Mouse (Mus musculus) stomach, embryonic 14.5 days (tissue): ENCODE results near the gene Efemp2. TPM values are rescaled to one million over a fixed set of nuclear protein-coding genes. Genes with fewer than 3 reads are reported as not detected.
"Not testable (repeated sequence)": the region's sequence is repeated elsewhere in the genome, so short reads cannot be mapped to it uniquely, and the experiment has no call there.

Experiments
- ATAC-seq: fragments of 200-750 bp; cut with Nextera tagmentation; 2 replicates; pipeline ENCODE4 v1.8.0; 2017; ENCODE audit warnings: low read depth, moderate TSS enrichment; ENCODE audit not compliant: insufficient number of reproducible peaks, insufficient read depth, low FRiP score
- H3K27ac ChIP-seq: fragments of 300-500 bp; sonication (generic); 2 replicates; pipeline ENCODE4 v1.5.1; 2014; ENCODE audit warnings: mild to moderate bottlenecking, low read length, moderate library complexity, mixed read lengths
- H3K27me3 ChIP-seq: fragments of 300-500 bp; sonication (generic); 2 replicates; pipeline ENCODE4 v1.6.1; 2014; ENCODE audit warnings: low read length, control low read depth, mixed read lengths; ENCODE audit not compliant: control insufficient read depth, insufficient read depth
- H3K36me3 ChIP-seq: fragments of 300-500 bp; sonication (generic); 2 replicates; pipeline ENCODE4 v1.6.1; 2014; ENCODE audit warnings: mild to moderate bottlenecking, control low read depth, low read length, moderate library complexity, mixed read lengths; ENCODE audit not compliant: control insufficient read depth, insufficient read depth
- H3K4me1 ChIP-seq: fragments of 300-500 bp; sonication (generic); 2 replicates; pipeline ENCODE4 v1.6.1; 2014; ENCODE audit warnings: low read length, control low read depth, mixed read lengths; ENCODE audit not compliant: control insufficient read depth, insufficient read depth
- H3K4me2 ChIP-seq: fragments of 300-500 bp; sonication (generic); replicated peaks from 2 replicates; pipeline ENCODE4 v1.6.1; 2014; ENCODE audit warnings: low read depth, low read length, control low read depth
- H3K4me3 ChIP-seq: fragments of 300-500 bp; sonication (generic); 2 replicates; pipeline ENCODE4 v1.5.1; 2014; ENCODE audit warnings: low read depth, low read length, control low read depth
- H3K9ac ChIP-seq: fragments of 300-500 bp; sonication (generic); replicated peaks from 2 replicates; pipeline ENCODE4 v1.6.1; 2014; ENCODE audit warnings: low read depth, mild to moderate bottlenecking, control low read depth, low read length, moderate library complexity, mixed read lengths
- H3K9me3 ChIP-seq: fragments of 300-500 bp; sonication (generic); 2 replicates; pipeline ENCODE4 v1.6.1; 2016; ENCODE audit warnings: low read depth, low read length, control low read depth; ENCODE audit not compliant: control insufficient read depth
- WGBS: fragments of 180-500 bp; shearing (Covaris S2); extraction: QIAGEN DNeasy Blood & Tissue Kit; methylation state at CpG from one replicate; pipeline ENCODE4 v1.1.7; 2014; 5-methylcytosine and 5-hydroxymethylcytosine counted together
- polyA plus RNA-seq: library from polyadenylated mRNA; unstranded; fragments of >200 nt; fragmentation: Nextera tagmentation; extraction: Ambion mirVana; gene quantifications from 2 replicates; pipeline ENCODE4 v1.2.1, GENCODE M21; 2014

The Efemp2 gene
- polyA plus RNA-seq, 1 experiment from 2014 or later = 179 TPM

DNA sequence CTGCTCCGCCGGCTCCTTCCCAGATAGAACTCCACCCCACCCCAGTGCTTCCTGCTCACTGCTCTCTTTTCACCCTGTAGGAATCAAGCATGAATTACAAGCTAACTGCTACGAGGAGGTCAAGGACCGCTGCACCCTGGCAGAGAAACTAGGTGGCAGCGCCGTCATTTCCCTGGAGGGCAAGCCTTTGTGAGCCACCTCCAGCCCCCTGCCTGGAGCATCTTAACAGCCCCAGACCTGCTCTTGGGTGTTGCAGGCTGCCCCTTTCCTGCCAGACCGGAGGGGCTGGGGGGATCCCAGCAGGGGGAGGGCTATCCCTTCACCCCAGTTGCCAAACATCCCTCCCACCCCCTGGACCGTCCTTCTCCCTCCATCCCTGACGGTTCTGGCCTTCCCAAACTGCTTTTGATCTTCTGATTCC, 19.6 kb downstream of the Efemp2 start:
- H3K9me3 ChIP-seq, H3K27ac ChIP-seq, H3K9ac ChIP-seq, H3K4me3 ChIP-seq, H3K4me2 ChIP-seq, ATAC-seq, H3K27me3 ChIP-seq: not testable (repeated sequence)
- 75% methylated on average over 9 of the region's 9 CpGs for WGBS
- Histone ChIP-seq H3K4me1 (0 out of 2 replicates have a peak, but pooled peaks cover 11% of the 10 kb centered on the region), H3K36me3 (peaks cover 41% of the 10 kb centered on the region)

DNA sequence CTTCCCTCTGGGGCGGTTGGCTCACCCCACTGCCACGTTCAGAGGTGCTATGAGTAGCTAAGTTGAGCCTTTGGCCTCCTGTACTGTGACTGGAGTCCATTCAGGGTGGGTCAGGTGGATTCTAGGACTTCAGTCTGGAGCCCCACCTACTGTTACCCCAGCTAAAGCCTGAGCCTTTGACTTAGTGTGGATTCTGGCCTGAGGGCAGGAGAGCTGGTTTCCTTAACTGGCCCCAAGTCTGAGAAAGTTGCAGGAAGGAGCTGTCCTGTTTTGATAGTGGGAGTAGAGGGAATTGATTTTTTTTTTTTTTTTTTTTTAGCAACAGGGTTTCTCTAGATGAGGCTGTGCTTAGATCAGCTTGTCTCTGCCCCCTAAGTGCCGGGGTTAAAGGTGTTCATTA, 20.6 kb downstream of the Efemp2 start:
- WGBS = 82% methylated on average over 3 of the region's 3 CpGs
- peaks cover 41% of the 10 kb centered on the region for H3K36me3 ChIP-seq
- ATAC-seq = no peak
- no peaks in the 10 kb centered on the region for H3K27me3 ChIP-seq
- no peak overlapping the region for H3K4me2 ChIP-seq
- H3K9me3 ChIP-seq = no peaks in the 10 kb centered on the region
- 0 out of 2 replicates have a peak, but pooled peaks cover 6% of the 10 kb centered on the region for H3K4me1 ChIP-seq
- no peak overlapping the region for H3K4me3 ChIP-seq
- H3K9ac ChIP-seq = no peak overlapping the region
- no peak overlapping the region for H3K27ac ChIP-seq

DNA sequence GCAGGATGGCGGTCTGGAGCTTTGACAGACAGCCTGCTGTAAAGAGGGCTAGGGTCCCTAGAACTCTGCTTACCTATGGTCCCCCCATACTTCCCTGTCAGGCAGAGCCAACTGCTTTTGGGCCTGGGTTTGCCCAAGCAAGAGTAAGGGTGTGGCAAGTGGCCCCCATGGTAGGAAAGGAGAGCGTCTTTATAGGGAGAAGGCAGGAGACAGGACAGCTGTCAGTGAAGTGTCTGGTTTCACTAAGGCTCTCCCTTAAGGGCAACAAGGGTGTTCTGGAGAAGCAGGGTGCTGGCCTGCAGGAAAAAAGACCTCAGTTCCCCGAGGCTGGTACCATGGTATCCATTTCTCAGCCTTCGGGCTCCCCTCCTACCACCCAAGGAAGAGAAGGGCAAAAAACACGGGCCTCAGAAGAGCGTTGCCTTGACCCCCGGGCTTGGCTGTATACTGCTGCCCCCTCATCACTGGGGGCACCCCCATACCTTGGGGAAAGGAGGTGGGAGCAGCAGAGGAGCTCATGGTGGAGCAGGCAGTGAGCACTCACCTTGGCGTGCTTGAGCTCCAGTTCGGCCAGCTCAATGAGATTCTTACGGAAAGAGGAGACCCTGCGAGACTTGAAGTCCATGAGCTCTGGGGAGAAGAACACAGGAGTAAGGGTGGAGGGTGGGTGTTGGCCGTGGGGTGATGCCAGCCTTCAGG, 21.7 kb downstream of the Efemp2 start:
- Histone ChIP-seq H3K27me3 (no peaks in the 10 kb centered on the region), H3K27ac (no peak overlapping the region), H3K9ac (no peak overlapping the region), H3K4me1 (0 out of 2 replicates have a peak, but pooled peaks cover 2% of the 10 kb centered on the region), H3K36me3 (peaks cover 41% of the 10 kb centered on the region), H3K4me2 (no peak overlapping the region), H3K9me3 (no peaks in the 10 kb centered on the region), H3K4me3 (no peak overlapping the region)
- 74% methylated on average over 12 of the region's 12 CpGs for WGBS
- no peak for ATAC-seq

DNA sequence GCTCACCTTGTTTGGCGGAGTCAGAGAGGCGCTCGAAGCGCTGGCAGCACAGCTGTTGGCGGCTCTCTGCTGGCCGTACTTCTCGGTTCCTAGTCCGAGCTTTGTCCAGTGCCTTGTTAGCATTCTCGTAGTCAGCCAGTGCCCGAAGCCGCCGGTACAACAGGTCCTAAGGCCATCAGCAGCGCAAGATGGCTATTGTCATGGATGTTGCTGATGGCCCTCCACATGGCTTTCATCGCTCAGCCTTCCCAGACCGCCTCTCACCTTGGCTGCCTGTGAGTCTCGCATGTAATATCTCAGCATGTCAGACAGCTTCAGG, 22.3 kb downstream of the Efemp2 start:
- H3K9me3 ChIP-seq = no peaks in the 10 kb centered on the region
- peaks cover 41% of the 10 kb centered on the region for H3K36me3 ChIP-seq
- H3K4me1 ChIP-seq = 0 out of 2 replicates have a peak, but pooled peaks cover 2% of the 10 kb centered on the region
- no peaks in the 10 kb centered on the region for H3K27me3 ChIP-seq
- H3K4me3 ChIP-seq = no peak overlapping the region
- 85% methylated on average over 16 of the region's 16 CpGs for WGBS
- ATAC-seq = no peak
- no peak overlapping the region for H3K4me2 ChIP-seq
- no peak overlapping the region for H3K9ac ChIP-seq
- no peak overlapping the region for H3K27ac ChIP-seq

DNA sequence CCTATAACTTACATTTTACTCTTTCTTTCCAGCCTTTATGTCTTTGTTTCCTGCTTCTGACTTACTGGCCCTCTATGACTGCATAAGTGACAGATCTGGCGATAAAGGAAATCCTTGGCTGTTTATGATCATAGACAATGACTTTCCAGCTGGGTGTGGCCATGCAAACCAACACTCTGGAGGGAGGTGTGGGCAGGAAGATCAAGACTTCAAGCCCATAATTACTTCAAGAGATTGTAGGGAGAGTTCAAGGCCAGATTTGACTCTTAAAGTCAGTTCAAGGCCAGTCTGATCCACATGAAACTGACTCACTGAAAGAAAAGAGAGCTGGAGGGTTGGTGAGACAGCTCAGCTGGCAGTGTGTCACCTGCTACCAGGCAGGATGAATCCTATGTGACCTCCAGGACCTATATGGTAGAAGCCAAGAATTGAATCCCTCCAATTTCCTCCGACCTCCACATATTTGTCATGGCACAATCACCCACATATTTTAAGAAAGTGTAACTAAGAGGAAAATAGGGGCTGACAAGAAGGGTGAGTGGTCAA, 26.6 kb downstream of the Efemp2 start:
- H3K27me3 ChIP-seq = no peaks in the 10 kb centered on the region
- H3K9ac ChIP-seq = no peak overlapping the region
- no peaks in the 10 kb centered on the region for H3K9me3 ChIP-seq
- no peaks in the 10 kb centered on the region for H3K4me1 ChIP-seq
- no peak overlapping the region for H3K4me2 ChIP-seq
- ATAC-seq = no peak
- peaks cover 16% of the 10 kb centered on the region for H3K36me3 ChIP-seq
- WGBS = 84% methylated on average over 2 of the region's 2 CpGs
- no peak overlapping the region for H3K27ac ChIP-seq
- H3K4me3 ChIP-seq = no peak overlapping the region

DNA sequence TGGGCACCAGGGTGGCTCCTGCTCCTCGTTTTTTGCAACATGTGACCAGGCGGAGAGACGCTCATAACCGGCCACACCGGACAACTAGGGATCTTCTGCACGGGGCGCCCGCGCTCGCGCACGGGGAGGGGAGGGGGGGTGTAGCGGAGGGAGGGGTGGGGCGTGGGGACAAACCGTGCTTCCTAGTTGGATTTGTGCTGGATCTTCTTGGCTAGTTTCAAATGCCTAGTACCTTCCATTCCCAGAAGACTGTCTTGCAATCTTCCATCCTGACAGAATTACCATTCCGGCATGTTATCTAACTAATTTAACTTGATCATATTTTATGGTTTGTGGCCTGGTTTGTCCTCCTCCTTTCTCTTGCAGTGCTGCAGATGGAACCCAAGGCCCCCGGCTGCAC, 29.9 kb downstream of the Efemp2 start, which contains the start of gene 1700020D05Rik:
1700020D05Rik (minus strand) TSS at position 101 of the 400 bp plus-strand sequence.
- Histone ChIP-seq H3K4me3 (no peak within 1 kb of the TSS), H3K4me2 (no peak within 1 kb of the TSS), H3K4me1 (no peaks in the 10 kb centered on the region), H3K27me3 (no peaks in the 10 kb centered on the region), H3K27ac (no peak within 1 kb of the TSS), H3K9ac (no peak within 1 kb of the TSS), H3K9me3 (no peaks in the 10 kb centered on the region), H3K36me3 (no peaks in the 10 kb centered on the region)
- ATAC-seq = no peak
- 62% methylated on average over 17 of the region's 17 CpGs for WGBS

DNA sequence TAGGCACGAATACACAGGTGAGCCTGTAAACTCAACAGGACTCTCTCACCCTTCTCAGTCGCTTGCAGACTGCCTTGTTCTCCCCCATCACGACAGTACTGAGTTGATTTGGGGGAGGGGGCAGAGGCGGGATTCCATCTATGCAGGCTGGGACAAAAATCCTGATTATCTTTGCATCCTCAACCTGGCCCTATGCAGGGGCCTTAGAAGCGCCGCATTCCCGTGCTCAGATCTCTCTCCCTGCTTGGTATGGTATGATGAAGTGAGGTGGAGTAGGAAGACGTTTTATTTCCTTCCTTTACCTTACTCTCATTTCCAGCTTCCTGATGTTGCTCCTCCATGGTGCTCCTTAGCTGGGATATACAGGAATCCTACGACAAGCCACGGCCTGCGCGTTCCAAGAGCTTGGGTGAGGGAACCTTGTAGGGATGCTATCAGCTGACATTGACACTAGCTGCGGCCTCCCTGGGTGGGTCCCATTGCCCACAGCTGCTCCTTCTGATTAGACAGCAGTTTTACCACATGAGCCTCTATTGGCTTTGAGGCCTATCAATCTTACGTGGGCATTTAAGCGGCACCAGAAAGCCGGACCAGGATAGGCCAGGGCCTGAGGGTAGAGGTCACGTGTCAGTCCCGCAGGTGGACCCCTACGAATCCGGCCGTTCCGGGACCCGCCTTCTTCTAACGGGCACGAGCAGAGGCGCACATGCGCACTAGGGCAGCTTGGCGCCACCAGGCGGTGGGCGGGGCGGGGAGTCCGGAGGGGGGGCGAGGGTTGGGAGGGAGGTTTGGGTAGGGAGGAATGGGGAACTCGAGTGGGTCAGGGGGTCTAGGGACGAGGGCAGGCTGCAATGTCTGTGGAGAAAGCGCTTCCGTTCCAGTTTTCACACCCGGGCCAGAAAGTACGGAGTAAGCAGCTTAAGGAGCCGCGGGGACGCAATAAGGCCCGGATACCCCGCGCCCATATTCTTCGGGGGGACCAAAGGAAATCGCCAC, 36.6 kb downstream of the Efemp2 start, which contains the start of gene Snx32:
Snx32 (minus strand) TSS at position 508 of the 996 bp plus-strand sequence.
- Histone ChIP-seq H3K9me3 (no peaks in the 10 kb centered on the region), H3K27me3 (no peaks in the 10 kb centered on the region), H3K9ac (peak within 1 kb of the TSS; percentile 57), H3K36me3 (no peaks in the 10 kb centered on the region), H3K4me1 (peaks cover 8% of the 10 kb centered on the region; the same call in 1 of the 2 replicates), H3K4me3 (peak within 1 kb of the TSS; percentile 45), H3K27ac (0 out of 2 replicates have a peak within 1 kb of the TSS, but pooled peaks have one; percentile 10), H3K4me2 (peak within 1 kb of the TSS; percentile 76)
- peak; percentile 99 for ATAC-seq
- WGBS = 3% methylated on average over 46 of the region's 47 CpGs

DNA sequence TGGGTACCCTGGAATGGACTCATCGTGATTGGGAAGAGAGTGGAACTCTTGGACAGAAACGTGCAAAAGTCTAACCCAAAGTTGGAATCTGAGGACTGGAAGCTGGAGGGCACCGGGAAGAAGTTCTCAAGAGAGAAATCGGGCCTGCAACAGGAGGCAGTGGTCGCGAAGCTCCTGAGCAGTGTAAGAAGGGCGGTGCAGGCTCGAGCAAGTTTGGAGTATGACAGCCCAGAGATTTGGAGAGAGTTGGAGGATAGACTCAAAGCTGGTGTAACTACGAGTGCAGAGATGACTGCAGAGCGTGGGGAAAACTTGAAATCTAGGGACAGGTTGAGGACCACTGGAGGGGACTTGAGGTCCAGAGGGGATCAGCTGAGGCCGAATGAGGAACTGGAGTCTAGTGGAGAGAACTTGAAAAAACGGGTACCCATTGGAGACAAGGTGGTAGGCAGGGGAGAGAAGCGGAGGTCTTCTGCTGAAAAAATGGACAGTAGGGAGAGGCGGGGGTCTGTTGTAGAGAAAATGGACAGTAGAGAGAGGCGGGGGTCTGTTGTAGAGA, 37.4 kb downstream of the Efemp2 start:
- Histone ChIP-seq H3K4me3 (peak overlapping the region; percentile 45), H3K9me3 (no peaks in the 10 kb centered on the region), H3K27me3 (no peaks in the 10 kb centered on the region), H3K4me1 (peaks cover 8% of the 10 kb centered on the region; the same call in 1 of the 2 replicates), H3K9ac (peak overlapping the region; percentile 57), H3K36me3 (no peaks in the 10 kb centered on the region), H3K27ac (0 out of 2 replicates have a peak overlapping the region, but pooled peaks have one; percentile 10), H3K4me2 (peak overlapping the region; percentile 76)
- no peak for ATAC-seq
- 46% methylated on average over 15 of the region's 15 CpGs for WGBS
